Mouse (Mus musculus) CH12.LX (cell line): ENCODE results near the gene Osbpl11. TPM values are rescaled to one million over a fixed set of nuclear protein-coding genes. Genes with fewer than 3 reads are reported as not detected.
A peak's percentile ranks its signal among the peaks of the same experiment; 100 is the strongest.

ENCODE experiments used
- DNase-seq: peaks from one replicate; pipeline ENCODE4 v3.0.0-alpha.2; 2013; ENCODE audit errors: extremely low read depth
- H3K27ac ChIP-seq: 2 replicates; pipeline ENCODE4 v1.5.1; 2012; ENCODE audit warnings: low read depth, mild to moderate bottlenecking, control low read depth, moderate library complexity; ENCODE audit not compliant: insufficient read depth
- H3K27me3 ChIP-seq: replicated peaks from 2 replicates; pipeline ENCODE3; 2012; ENCODE audit warnings: inconsistent platforms
- H3K36me3 ChIP-seq, 2 experiments: replicated peaks in 1 of 2; 2 replicates each; pipeline versions ENCODE3 to v1.6.1; 2012; ENCODE audit warnings: inconsistent platforms in 1 of 2, low read length in 1 of 2, mild to moderate bottlenecking in 1 of 2, mixed read lengths in 1 of 2, moderate library complexity in 1 of 2; ENCODE audit not compliant: control insufficient read depth in 1 of 2, insufficient read depth in 1 of 2
- H3K4me1 ChIP-seq, 2 experiments: 2 replicates each; pipeline ENCODE4 v1.6.1; 2012; ENCODE audit warnings: inconsistent platforms in 1 of 2, moderate library complexity in 1 of 2; ENCODE audit not compliant: insufficient read depth in 2 of 2, control insufficient read depth in 1 of 2
- H3K4me2 ChIP-seq: 2 replicates; pipeline ENCODE4 v1.6.1; 2012; ENCODE audit warnings: low read depth, mild to moderate bottlenecking, control low read depth; ENCODE audit not compliant: poor library complexity, insufficient read depth, severe bottlenecking
- H3K4me3 ChIP-seq, 3 experiments: fragments of 150-350 bp in 1 of 3; sonication (generic) in 1 of 3; replicated peaks in 1 of 3; 2 replicates each; pipeline versions ENCODE3 to v1.5.1; 2011 to 2012; ENCODE audit warnings: low read depth in 2 of 3, low read length in 2 of 3, mild to moderate bottlenecking in 2 of 3, moderate library complexity in 2 of 3, control low read depth in 1 of 3, improper control_type of control experiment in 1 of 3, inconsistent platforms in 1 of 3, mixed read lengths in 1 of 3; ENCODE audit not compliant: poor library complexity in 1 of 3
- H3K79me2 ChIP-seq: replicated peaks from 2 replicates; pipeline ENCODE4 v1.6.1; 2012; ENCODE audit warnings: mild to moderate bottlenecking, moderate library complexity; ENCODE audit not compliant: control insufficient read depth, poor library complexity, insufficient read depth, severe bottlenecking; ENCODE audit errors: extremely low read depth
- H3K9ac ChIP-seq: 2 replicates; pipeline ENCODE4 v1.6.1; 2012; ENCODE audit warnings: low read depth, mild to moderate bottlenecking, control low read depth, moderate library complexity; ENCODE audit not compliant: insufficient read depth
- H3K9me3 ChIP-seq: replicated peaks from 2 replicates; pipeline ENCODE3; 2012; ENCODE audit warnings: low read length, inconsistent platforms, mixed read lengths
- BHLHE40 ChIP-seq: IDR thresholded peaks from 2 replicates; pipeline ENCODE4 v1.6.1; 2011; ENCODE audit warnings: mild to moderate bottlenecking, low read depth, low read length, improper control_type of control experiment
- CHD1 ChIP-seq: IDR thresholded peaks from 2 replicates; pipeline ENCODE4 v1.6.1; 2012; ENCODE audit warnings: low read depth, low read length, improper control_type of control experiment, inconsistent platforms
- CTCF ChIP-seq, 2 experiments: IDR thresholded peaks in 1 of 2; conservative IDR thresholded peaks in 1 of 2; 2 replicates each; pipeline ENCODE4 v1.5.1; 2011 to 2012; ENCODE audit warnings: low read depth in 2 of 2, low read length in 2 of 2, improper control_type of control experiment in 1 of 2, inconsistent platforms in 1 of 2, mild to moderate bottlenecking in 1 of 2, moderate library complexity in 1 of 2
- E2F4 ChIP-seq: IDR thresholded peaks from 2 replicates; pipeline ENCODE4 v1.6.1; 2011; ENCODE audit warnings: low read depth, low read length, improper control_type of control experiment; ENCODE audit not compliant: insufficient replicate concordance
- ELF1 ChIP-seq: IDR thresholded peaks from 2 replicates; pipeline ENCODE4 v1.6.1; 2014; ENCODE audit warnings: low read depth, mild to moderate bottlenecking, inconsistent platforms, low read length, improper control_type of control experiment
- EP300 ChIP-seq: IDR thresholded peaks from 2 replicates; pipeline ENCODE4 v1.6.1; 2011; ENCODE audit warnings: low read length, improper control_type of control experiment
- GABPA ChIP-seq: IDR thresholded peaks from 2 replicates; pipeline ENCODE4 v1.6.1; 2012; ENCODE audit warnings: low read depth, low read length, improper control_type of control experiment, inconsistent platforms; ENCODE audit not compliant: insufficient replicate concordance
- HCFC1 ChIP-seq: IDR thresholded peaks from 2 replicates; pipeline ENCODE4 v1.6.1; 2012; ENCODE audit warnings: low read depth, mild to moderate bottlenecking, inconsistent platforms, low read length, improper control_type of control experiment
- IRF4 ChIP-seq: IDR thresholded peaks from 2 replicates; pipeline ENCODE4 v1.6.1; 2014; ENCODE audit warnings: low read depth, mild to moderate bottlenecking, inconsistent platforms, low read length, improper control_type of control experiment
- JUN ChIP-seq: IDR thresholded peaks from 2 replicates; pipeline ENCODE4 v1.6.1; 2011; ENCODE audit warnings: low read depth, mild to moderate bottlenecking, low read length, improper control_type of control experiment, moderate library complexity; ENCODE audit not compliant: insufficient read depth
- JUND ChIP-seq: conservative IDR thresholded peaks from 2 replicates; pipeline ENCODE4 v1.6.1; 2011; ENCODE audit warnings: low read depth, low read length, improper control_type of control experiment
- KAT2A ChIP-seq: IDR thresholded peaks from 2 replicates; pipeline ENCODE4 v1.6.1; 2012; ENCODE audit warnings: low read length, improper control_type of control experiment, inconsistent platforms; ENCODE audit not compliant: insufficient replicate concordance
- MAFK ChIP-seq: IDR thresholded peaks from 2 replicates; pipeline ENCODE4 v1.6.1; 2011; ENCODE audit warnings: low read length, improper control_type of control experiment; ENCODE audit not compliant: insufficient replicate concordance
- MAX ChIP-seq: IDR thresholded peaks from 2 replicates; pipeline ENCODE4 v1.6.1; 2011; ENCODE audit warnings: low read length, improper control_type of control experiment
- MAZ ChIP-seq: IDR thresholded peaks from 2 replicates; pipeline ENCODE4 v1.6.1; 2012; ENCODE audit warnings: low read depth, mild to moderate bottlenecking, inconsistent platforms, low read length, improper control_type of control experiment, moderate library complexity
- MEF2A ChIP-seq: IDR thresholded peaks from 2 replicates; pipeline ENCODE4 v1.6.1; 2014; ENCODE audit warnings: low read depth, mild to moderate bottlenecking, inconsistent platforms, low read length, improper control_type of control experiment, borderline replicate concordance
- MYC ChIP-seq: IDR thresholded peaks from 2 replicates; pipeline ENCODE4 v1.6.1; 2011; ENCODE audit warnings: low read depth, mild to moderate bottlenecking, improper control_type of control experiment, low read length
- NELFE ChIP-seq: IDR thresholded peaks from 2 replicates; pipeline ENCODE4 v1.6.1; 2011; ENCODE audit warnings: low read depth, low read length, improper control_type of control experiment
- NRF1 ChIP-seq: IDR thresholded peaks from 2 replicates; pipeline ENCODE4 v1.6.1; 2014; ENCODE audit warnings: low read depth, mild to moderate bottlenecking, inconsistent platforms, low read length, improper control_type of control experiment, moderate library complexity
- PAX5 ChIP-seq: IDR thresholded peaks from 2 replicates; pipeline ENCODE4 v1.6.1; 2012; ENCODE audit warnings: low read length, inconsistent platforms, mixed read lengths
- POLR2A ChIP-seq: IDR thresholded peaks from 2 replicates; pipeline ENCODE4 v1.6.1; 2011; ENCODE audit warnings: low read depth, mild to moderate bottlenecking, improper control_type of control experiment, low read length
- POLR2AphosphoS2 ChIP-seq: IDR thresholded peaks from 2 replicates; pipeline ENCODE4 v1.6.1; 2011; ENCODE audit warnings: low read depth, low read length, improper control_type of control experiment
- RAD21 ChIP-seq: IDR thresholded peaks from 2 replicates; pipeline ENCODE4 v1.6.1; 2011; ENCODE audit warnings: low read depth, mild to moderate bottlenecking, low read length, improper control_type of control experiment, moderate library complexity
- SIN3A ChIP-seq: IDR thresholded peaks from 2 replicates; pipeline ENCODE4 v1.6.1; 2012; ENCODE audit warnings: low read length, improper control_type of control experiment, inconsistent platforms
- SMC3 ChIP-seq: IDR thresholded peaks from 2 replicates; pipeline ENCODE4 v1.6.1; 2011; ENCODE audit warnings: low read depth, low read length, improper control_type of control experiment
- TBP ChIP-seq: conservative IDR thresholded peaks from 2 replicates; pipeline ENCODE4 v1.6.1; 2011; ENCODE audit warnings: low read depth, low read length, improper control_type of control experiment
- TCF12 ChIP-seq: IDR thresholded peaks from 2 replicates; pipeline ENCODE4 v1.6.1; 2014; ENCODE audit warnings: low read depth, mild to moderate bottlenecking, inconsistent platforms, low read length, improper control_type of control experiment
- USF2 ChIP-seq: conservative IDR thresholded peaks from 2 replicates; pipeline ENCODE4 v1.6.1; 2011; ENCODE audit warnings: low read depth, low read length, improper control_type of control experiment
- ZKSCAN1 ChIP-seq: IDR thresholded peaks from 2 replicates; pipeline ENCODE4 v1.6.1; 2012; ENCODE audit warnings: low read depth, inconsistent platforms, low read length, improper control_type of control experiment, borderline replicate concordance
- ZMIZ1 ChIP-seq: IDR thresholded peaks from 2 replicates; pipeline ENCODE4 v1.6.1; 2012; ENCODE audit warnings: low read depth, mild to moderate bottlenecking, inconsistent platforms, low read length, improper control_type of control experiment
- ZNF384 ChIP-seq: IDR thresholded peaks from 2 replicates; pipeline ENCODE4 v1.6.1; 2012; ENCODE audit warnings: low read depth, low read length, improper control_type of control experiment, inconsistent platforms
- dilution Hi-C: fragments of 300-500 bp; cut with MboI; formaldehyde crosslinking; loops from 2 replicates; pipeline ENCODE4 v1.14.3; 2020; ENCODE audit warnings: low sequenced_read_pairs; ENCODE audit not compliant: extremely low pct_unique_long_range_greater_than_20kb, extremely low pct_ligation_motif_present
- in situ Hi-C: fragments of 300-500 bp; cut with MboI; formaldehyde crosslinking; loops from 3 replicates; pipeline ENCODE4 v1.14.3; 2019; ENCODE audit warnings: low sequenced_read_pairs, low pct_ligation_motif_present, low pct_unique_long_range_greater_than_20kb, mixed read lengths
- polyA plus RNA-seq: library from polyadenylated mRNA; unstranded; fragments of >175 nt; gene quantifications from 2 replicates; pipeline ENCODE4 v1.2.1, GENCODE M21; 2012; ENCODE audit warnings: low read depth; ENCODE audit not compliant: insufficient read length
- total RNA-seq, 2 experiments: library from RNA; depleted of rRNA; stranded (reverse); fragments of 300-350 nt in 1 of 2; fragments of >200 nt in 1 of 2; gene quantifications; 2 replicates each; pipeline ENCODE4 v1.2.3; 2012 to 2014

Gene Osbpl11
- total and polyA plus RNA-seq, 3 experiments, result 10.8 to 12.9 (median 11.4) TPM

DNA sequence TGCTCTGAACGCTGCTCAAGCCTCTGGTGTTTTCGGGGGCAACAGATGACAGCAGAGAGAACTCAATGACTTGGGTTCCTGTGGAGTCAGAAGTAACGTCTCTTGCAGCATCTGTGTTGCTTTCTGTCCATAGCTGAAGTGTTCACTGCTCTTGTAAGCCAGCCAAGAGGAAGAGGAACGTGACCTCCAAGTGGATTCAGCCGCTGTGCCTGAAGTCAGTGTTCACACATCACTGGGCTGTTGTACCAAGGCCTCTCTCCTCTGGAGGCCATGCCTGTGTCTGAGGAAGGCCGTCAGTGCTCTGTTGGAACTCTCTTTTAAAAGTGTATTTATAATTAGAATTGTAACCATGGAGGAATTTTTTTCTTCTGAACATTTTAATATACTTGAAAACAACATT, 57.2 kb downstream of the Osbpl11 start:
- H3K4me1 ChIP-seq, result peaks cover 17 to 36% of the 10 kb centered on the region in 2 experiments
- DNase-seq, result no peak
- no peak overlapping the region for H3K4me2 ChIP-seq
- dilution Hi-C loops, result no loop called here
- in situ Hi-C loops, result no loop called here
- no peak for TF ChIP-seq ELF1
- TF ChIP-seq MAX, result no peak
- TF ChIP-seq KAT2A, result no peak
- TF ChIP-seq GABPA, result no peak
- no peak for TF ChIP-seq SMC3
- no peak for TF ChIP-seq ZMIZ1
- TF ChIP-seq ZNF384, result no peak
- no peak for TF ChIP-seq E2F4
- no peak for TF ChIP-seq BHLHE40
- no peak for TF ChIP-seq TBP
- no peak for TF ChIP-seq IRF4
- TF ChIP-seq ZKSCAN1, result no peak
- no peak for TF ChIP-seq JUND
- TF ChIP-seq NRF1, result no peak
- TF ChIP-seq USF2, result no peak
- no peak for TF ChIP-seq CTCF (conservative IDR thresholded peaks at IDR 0.05 in 1 of 2, IDR thresholded peaks at IDR 0.05 in 1 of 2; ENCODE audit: low read depth in 2 of 2, low read length in 2 of 2)
- no peak for TF ChIP-seq MAZ
- no peak for TF ChIP-seq HCFC1
- TF ChIP-seq SIN3A, result no peak
- H3K27me3 ChIP-seq, result no peaks in the 10 kb centered on the region
- H3K9me3 ChIP-seq, result no peaks in the 10 kb centered on the region
- H3K4me3 ChIP-seq, result no peak overlapping the region
- H3K79me2 ChIP-seq, result peaks cover 2% of the 10 kb centered on the region; the same call in 1 of the 2 replicates
- no peak overlapping the region for H3K9ac ChIP-seq
- no peak overlapping the region; the same call in 1 of the 2 replicates for H3K27ac ChIP-seq
- peaks cover 61 to 83% of the 10 kb centered on the region in 2 experiments for H3K36me3 ChIP-seq

DNA sequence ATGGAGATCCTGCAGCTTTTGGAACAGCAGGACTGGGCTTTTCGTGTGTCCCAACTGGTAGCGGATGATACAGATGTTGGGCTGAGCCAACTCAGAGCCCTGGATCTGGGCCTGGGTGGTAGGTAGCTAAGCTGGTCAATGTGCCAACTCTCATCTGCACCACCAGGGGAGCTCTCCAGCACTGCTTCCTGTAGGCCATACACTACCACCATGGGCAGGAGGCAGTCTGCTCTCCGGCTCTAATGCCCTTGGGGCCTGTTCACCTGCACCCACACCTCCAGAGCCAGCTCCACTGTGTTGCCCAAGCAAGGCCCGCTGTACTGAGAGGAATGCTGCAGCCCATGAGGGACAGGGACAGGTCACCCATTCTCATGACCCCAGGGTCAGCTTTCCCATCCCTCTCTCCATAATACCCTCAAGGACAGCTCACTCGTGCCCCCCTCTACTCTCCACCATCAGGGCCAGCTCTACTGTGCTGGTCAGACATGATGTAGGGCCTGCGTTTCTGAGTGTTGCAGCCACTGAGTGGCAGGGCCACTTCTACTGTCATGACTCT, 59.3 kb downstream of the Osbpl11 start:
- Histone ChIP-seq H3K36me3 (peaks cover 48 to 76% of the 10 kb centered on the region in 2 experiments), H3K9me3 (peaks cover 3% of the 10 kb centered on the region), H3K9ac (no peak overlapping the region), H3K79me2 (peaks cover 6% of the 10 kb centered on the region), H3K4me1 (peaks cover 22 to 56% of the 10 kb centered on the region in 2 experiments), H3K4me3 (no peak overlapping the region), H3K27me3 (no peaks in the 10 kb centered on the region), H3K4me2 (no peak overlapping the region), H3K27ac (0 out of 2 replicates have a peak overlapping the region, but pooled peaks have one; percentile 0)
- peak; percentile 47 for DNase-seq
- dilution Hi-C loops (no loop called here), in situ Hi-C loops (no loop called here)
- TF ChIP-seq CHD1 (no peak), TBP (no peak), HCFC1 (no peak), CTCF (conservative IDR thresholded peaks at IDR 0.05 in 1 of 2, IDR thresholded peaks at IDR 0.05 in 1 of 2; ENCODE audit: low read depth in 2 of 2, low read length in 2 of 2) (peak; percentile 51 to 62), POLR2A (no peak), MAX (no peak), RAD21 (peak; percentile 16), MEF2A (no peak), SIN3A (no peak), TCF12 (no peak), GABPA (no peak), ZKSCAN1 (no peak), ELF1 (peak; percentile 37), POLR2AphosphoS2 (no peak), NELFE (no peak), MAFK (no peak), KAT2A (no peak), PAX5 (no peak), USF2 (no peak), EP300 (no peak), ZMIZ1 (no peak), E2F4 (no peak), JUN (no peak), MYC (no peak), JUND (no peak)
